Mouse (Mus musculus) limb, embryonic 12.5 days (tissue): ENCODE measurements around the gene Dph5. TPM values are rescaled to one million over a fixed set of nuclear protein-coding genes. Genes with fewer than 3 reads are reported as not detected.

Experiments used
- ATAC-seq: fragments of 200-750 bp; cut with Nextera tagmentation; 2 replicates; pipeline ENCODE4 v1.8.0; 2017; ENCODE audit warnings: low read depth, moderate TSS enrichment; ENCODE audit not compliant: insufficient number of reproducible peaks, insufficient read depth, low FRiP score, low TSS enrichment
- H3K27ac ChIP-seq: fragments of 300-500 bp; sonication (generic); 2 replicates; pipeline ENCODE4 v1.5.1; 2016; ENCODE audit warnings: mild to moderate bottlenecking, moderate library complexity
- H3K27me3 ChIP-seq: fragments of 300-500 bp; sonication (generic); 2 replicates; pipeline ENCODE4 v1.6.1; 2016; ENCODE audit warnings: mild to moderate bottlenecking, moderate library complexity
- H3K36me3 ChIP-seq: fragments of 300-500 bp; sonication (generic); 2 replicates; pipeline ENCODE4 v1.6.1; 2016; ENCODE audit warnings: mild to moderate bottlenecking, moderate library complexity
- H3K4me1 ChIP-seq: fragments of 300-500 bp; sonication (generic); replicated peaks from 2 replicates; pipeline ENCODE4 v1.6.1; 2016
- H3K4me2 ChIP-seq: fragments of 300-500 bp; sonication (generic); 2 replicates; pipeline ENCODE4 v1.6.1; 2016; ENCODE audit warnings: mild to moderate bottlenecking, moderate library complexity
- H3K4me3 ChIP-seq: fragments of 300-500 bp; sonication (generic); replicated peaks from 2 replicates; pipeline ENCODE4 v1.5.1; 2016; ENCODE audit warnings: mild to moderate bottlenecking
- H3K9ac ChIP-seq: fragments of 300-500 bp; sonication (generic); replicated peaks from 2 replicates; pipeline ENCODE4 v1.6.1; 2016; ENCODE audit warnings: mild to moderate bottlenecking, moderate library complexity
- H3K9me3 ChIP-seq: fragments of 300-500 bp; sonication (generic); 2 replicates; pipeline ENCODE4 v1.6.1; 2016; ENCODE audit warnings: mild to moderate bottlenecking, moderate library complexity
- WGBS: fragments of 180-500 bp; shearing (Covaris S2); methylation state at CpG from one replicate; pipeline ENCODE4 v1.1.7; 2016; 5-methylcytosine and 5-hydroxymethylcytosine counted together
- polyA plus RNA-seq: library from polyadenylated mRNA; unstranded; fragments of >200 nt; fragmentation: Nextera tagmentation; extraction: Ambion mirVana; gene quantifications from 2 replicates; pipeline ENCODE4 v1.2.1, GENCODE M21; 2016

The Dph5 gene
- polyA plus RNA-seq, 1 experiment from 2014 or later = 25.7 TPM

GRCm38 (mm10) chr3:115957223-115957622, 69.6 kb downstream of the Dph5 start:
- H3K27me3 ChIP-seq = no peaks in the 10 kb centered on the region
- no peak overlapping the region for H3K4me3 ChIP-seq
- peaks cover 62% of the 10 kb centered on the region for H3K36me3 ChIP-seq
- no peak overlapping the region for H3K9ac ChIP-seq
- no peak for ATAC-seq
- H3K27ac ChIP-seq = no peak overlapping the region
- H3K9me3 ChIP-seq = no peaks in the 10 kb centered on the region
- 95% methylated on average over 7 of the region's 7 CpGs for WGBS
- no peak overlapping the region for H3K4me2 ChIP-seq
- H3K4me1 ChIP-seq = 0 out of 2 replicates have a peak, but pooled peaks cover 6% of the 10 kb centered on the region

GRCm38 (mm10) chr3:115961311-115962027, 73.8 kb downstream of the Dph5 start:
- Histone ChIP-seq H3K4me2 (no peak overlapping the region), H3K9ac (no peak overlapping the region), H3K36me3 (peaks cover 31% of the 10 kb centered on the region), H3K4me1 (0 out of 2 replicates have a peak, but pooled peaks cover 6% of the 10 kb centered on the region), H3K27me3 (no peaks in the 10 kb centered on the region), H3K4me3 (no peak overlapping the region), H3K9me3 (no peaks in the 10 kb centered on the region), H3K27ac (peak overlapping the region; percentile 79)
- 64% methylated on average over 11 of the region's 11 CpGs for WGBS
- 0 out of 2 replicates have a peak, but pooled peaks have one; percentile 37 for ATAC-seq

- H3K9ac ChIP-seq = no peak overlapping the region
- 45% methylated on average over 4 of the region's 4 CpGs for WGBS
- H3K27ac ChIP-seq = no peak overlapping the region
- no peaks in the 10 kb centered on the region for H3K27me3 ChIP-seq
- no peak overlapping the region for H3K4me2 ChIP-seq
- H3K36me3 ChIP-seq = peaks cover 31% of the 10 kb centered on the region
- ATAC-seq = no peak
- H3K4me3 ChIP-seq = no peak overlapping the region
- H3K4me1 ChIP-seq = 0 out of 2 replicates have a peak, but pooled peaks cover 6% of the 10 kb centered on the region
- no peaks in the 10 kb centered on the region for H3K9me3 ChIP-seq
These were observed 74.4 kb downstream of the Dph5 start for GRCm38 (mm10) chr3:115962028-115962415.

GRCm38 (mm10) chr3:115963597-115963996, 76.0 kb downstream of the Dph5 start:
- no peak for ATAC-seq
- Histone ChIP-seq H3K4me2 (no peak overlapping the region), H3K9me3 (no peaks in the 10 kb centered on the region), H3K27ac (no peak overlapping the region), H3K4me1 (0 out of 2 replicates have a peak, but pooled peaks cover 6% of the 10 kb centered on the region), H3K27me3 (no peaks in the 10 kb centered on the region), H3K36me3 (peaks cover 19% of the 10 kb centered on the region), H3K4me3 (no peak overlapping the region), H3K9ac (no peak overlapping the region)
- 90% methylated on average over 1 of the region's 1 CpGs for WGBS

- H3K4me3 ChIP-seq = no peak overlapping the region
- H3K9ac ChIP-seq = no peak overlapping the region
- H3K4me2 ChIP-seq = no peak overlapping the region
- H3K36me3 ChIP-seq = peaks cover 19% of the 10 kb centered on the region
- no peak for ATAC-seq
- no peaks in the 10 kb centered on the region for H3K27me3 ChIP-seq
- H3K27ac ChIP-seq = no peak overlapping the region
- WGBS = 79% methylated on average over 5 of the region's 5 CpGs
- no peaks in the 10 kb centered on the region for H3K9me3 ChIP-seq
- H3K4me1 ChIP-seq = 0 out of 2 replicates have a peak, but pooled peaks cover 6% of the 10 kb centered on the region
These were observed 76.4 kb downstream of the Dph5 start for GRCm38 (mm10) chr3:115964071-115964470.

GRCm38 (mm10) chr3:115968745-115969530, 81.3 kb downstream of the Dph5 start:
- Histone ChIP-seq H3K27me3 (no peaks in the 10 kb centered on the region), H3K4me1 (no peaks in the 10 kb centered on the region), H3K4me2 (no peak overlapping the region), H3K36me3 (peaks cover 52% of the 10 kb centered on the region), H3K27ac (no peak overlapping the region), H3K4me3 (no peak overlapping the region), H3K9me3 (no peaks in the 10 kb centered on the region), H3K9ac (no peak overlapping the region)
- WGBS = 88% methylated on average over 10 of the region's 10 CpGs
- ATAC-seq = no peak

GRCm38 (mm10) chr3:115971045-115971785, 83.6 kb downstream of the Dph5 start:
- H3K27ac ChIP-seq = no peak overlapping the region
- H3K9ac ChIP-seq = no peak overlapping the region
- H3K27me3 ChIP-seq = no peaks in the 10 kb centered on the region
- H3K4me1 ChIP-seq = no peaks in the 10 kb centered on the region
- no peak overlapping the region for H3K4me3 ChIP-seq
- 93% methylated on average over 20 of the region's 20 CpGs for WGBS
- H3K4me2 ChIP-seq = no peak overlapping the region
- H3K36me3 ChIP-seq = peaks cover 71% of the 10 kb centered on the region
- ATAC-seq = no peak
- H3K9me3 ChIP-seq = no peaks in the 10 kb centered on the region

- H3K9me3 ChIP-seq = no peaks in the 10 kb centered on the region
- no peak overlapping the region for H3K9ac ChIP-seq
- H3K4me3 ChIP-seq = no peak overlapping the region
- no peak for ATAC-seq
- peaks cover 77% of the 10 kb centered on the region for H3K36me3 ChIP-seq
- H3K4me1 ChIP-seq = no peaks in the 10 kb centered on the region
- no peak overlapping the region for H3K27ac ChIP-seq
- H3K27me3 ChIP-seq = no peaks in the 10 kb centered on the region
- WGBS = 93% methylated on average over 14 of the region's 14 CpGs
- H3K4me2 ChIP-seq = no peak overlapping the region
These were observed 84.4 kb downstream of the Dph5 start for GRCm38 (mm10) chr3:115971891-115972646.

GRCm38 (mm10) chr3:115974228-115974627, 86.6 kb downstream of the Dph5 start:
- H3K9me3 ChIP-seq = no peaks in the 10 kb centered on the region
- H3K27ac ChIP-seq = no peak overlapping the region
- H3K4me1 ChIP-seq = no peaks in the 10 kb centered on the region
- H3K9ac ChIP-seq = no peak overlapping the region
- H3K36me3 ChIP-seq = peaks cover 82% of the 10 kb centered on the region
- no peak for ATAC-seq
- H3K27me3 ChIP-seq = no peaks in the 10 kb centered on the region
- H3K4me2 ChIP-seq = no peak overlapping the region
- H3K4me3 ChIP-seq = no peak overlapping the region
- WGBS = 93% methylated on average over 6 of the region's 6 CpGs

- Histone ChIP-seq H3K4me1 (no peaks in the 10 kb centered on the region), H3K27me3 (no peaks in the 10 kb centered on the region), H3K9ac (no peak overlapping the region), H3K9me3 (no peaks in the 10 kb centered on the region), H3K27ac (no peak overlapping the region), H3K36me3 (peaks cover 76% of the 10 kb centered on the region), H3K4me3 (no peak overlapping the region), H3K4me2 (no peak overlapping the region)
- ATAC-seq = no peak
- WGBS = 91% methylated on average over 10 of the region's 10 CpGs
These were observed 87.4 kb downstream of the Dph5 start for GRCm38 (mm10) chr3:115974995-115975394.
